Mouse (Mus musculus): ENCODE data around the gene Kif18b. TPM values are rescaled to one million over a fixed set of nuclear protein-coding genes. Genes with fewer than 3 reads are reported as not detected.

Kif18b gene
- polyA plus RNA-seq, 1 experiment from 2014 or later = 5.1 TPM

Other genes starting within 250 kb of the Kif18b start
- 53.8 and 55.9 TPM in 2 replicates for gene Ccdc43, start 227.3 kb downstream of the Kif18b start, polyA plus RNA-seq (2014; fragmentation: Nextera tagmentation; extraction: Ambion mirVana)
- 21.7 and 23.2 TPM in 2 replicates for gene Adam11, start 163.7 kb downstream of the Kif18b start, polyA plus RNA-seq (2014; fragmentation: Nextera tagmentation; extraction: Ambion mirVana)
- gene Gjc1, start 105.4 kb downstream of the Kif18b start, polyA plus RNA-seq (2014; fragmentation: Nextera tagmentation; extraction: Ambion mirVana) = 78.5 and 80.3 TPM in 2 replicates
- gene Higd1b, start 89.3 kb downstream of the Kif18b start, polyA plus RNA-seq (2014; fragmentation: Nextera tagmentation; extraction: Ambion mirVana) = not detected in 2 replicates
- 239 and 255 TPM in 2 replicates for gene Eftud2, start 44.1 kb downstream of the Kif18b start, polyA plus RNA-seq (2014; fragmentation: Nextera tagmentation; extraction: Ambion mirVana)
- 1.7 and 1.9 TPM in 2 replicates for gene Ccdc103, start 43.9 kb downstream of the Kif18b start, polyA plus RNA-seq (2014; fragmentation: Nextera tagmentation; extraction: Ambion mirVana)
- not detected in 2 replicates for gene Fam187a, start 40.0 kb downstream of the Kif18b start, polyA plus RNA-seq (2014; fragmentation: Nextera tagmentation; extraction: Ambion mirVana)
- gene Gfap, start 24.2 kb downstream of the Kif18b start, polyA plus RNA-seq (2014; fragmentation: Nextera tagmentation; extraction: Ambion mirVana) = 0.12 and 0.20 TPM in 2 replicates
- gene C1ql1, start 21.6 kb upstream of the Kif18b start, polyA plus RNA-seq (2014; fragmentation: Nextera tagmentation; extraction: Ambion mirVana) = 2.9 and 4.0 TPM in 2 replicates
- gene Nmt1, start 103.1 kb upstream of the Kif18b start, polyA plus RNA-seq (2014; fragmentation: Nextera tagmentation; extraction: Ambion mirVana) = 51.5 and 53.3 TPM in 2 replicates
- 319 and 323 TPM in 2 replicates for gene Dcakd, start 103.2 kb upstream of the Kif18b start, polyA plus RNA-seq (2014; fragmentation: Nextera tagmentation; extraction: Ambion mirVana)
- 0.80 and 0.90 TPM in 2 replicates for gene Plcd3, start 176.5 kb upstream of the Kif18b start, polyA plus RNA-seq (2014; fragmentation: Nextera tagmentation; extraction: Ambion mirVana)
- 4.4 and 6.4 TPM in 2 replicates for gene Acbd4, start 176.6 kb upstream of the Kif18b start, polyA plus RNA-seq (2014; fragmentation: Nextera tagmentation; extraction: Ambion mirVana)
- gene Hexim1, start 191.1 kb upstream of the Kif18b start, polyA plus RNA-seq (2014; fragmentation: Nextera tagmentation; extraction: Ambion mirVana) = 3.6 and 3.9 TPM in 2 replicates
- gene Hexim2, start 207.3 kb upstream of the Kif18b start, polyA plus RNA-seq (2014; fragmentation: Nextera tagmentation; extraction: Ambion mirVana) = 5.8 and 7.5 TPM in 2 replicates
- 0.78 and 1.2 TPM in 2 replicates for gene Fmnl1, start 246.0 kb upstream of the Kif18b start, polyA plus RNA-seq (2014; fragmentation: Nextera tagmentation; extraction: Ambion mirVana)